Mouse (Mus musculus) midbrain, embryonic 14.5 days (tissue): ENCODE data around the gene Ccdc113. TPM values are rescaled to one million over a fixed set of nuclear protein-coding genes. Genes with fewer than 3 reads are reported as not detected.

Experiments used
- ATAC-seq: fragments of 200-750 bp; cut with Nextera tagmentation; 2 replicates; pipeline ENCODE4 v1.8.0; 2017; ENCODE audit warnings: moderate number of reproducible peaks, moderate library complexity; ENCODE audit not compliant: low FRiP score, low TSS enrichment
- DNase-seq: peaks from one replicate; pipeline ENCODE4 v3.0.0-alpha.2; 2015
- H3K27ac ChIP-seq: fragments of 300-500 bp; sonication (generic); replicated peaks from 2 replicates; pipeline ENCODE4 v1.5.1; 2014; ENCODE audit warnings: mild to moderate bottlenecking, low read depth, low read length, moderate library complexity
- H3K27me3 ChIP-seq: fragments of 300-500 bp; sonication (generic); 2 replicates; pipeline ENCODE4 v1.6.1; 2014; ENCODE audit warnings: low read length, control low read depth, mixed read lengths; ENCODE audit not compliant: control insufficient read depth, insufficient read depth
- H3K36me3 ChIP-seq: fragments of 300-500 bp; sonication (generic); 2 replicates; pipeline ENCODE4 v1.6.1; 2014; ENCODE audit warnings: low read length, control low read depth; ENCODE audit not compliant: control insufficient read depth, insufficient read depth
- H3K4me1 ChIP-seq: fragments of 300-500 bp; sonication (generic); 2 replicates; pipeline ENCODE4 v1.6.1; 2014; ENCODE audit warnings: mild to moderate bottlenecking, antibody characterized with exemption, low read length, control low read depth; ENCODE audit not compliant: control insufficient read depth, insufficient read depth
- H3K4me2 ChIP-seq: fragments of 300-500 bp; sonication (generic); 2 replicates; pipeline ENCODE4 v1.6.1; 2014; ENCODE audit warnings: mild to moderate bottlenecking, low read length, moderate library complexity
- H3K4me3 ChIP-seq: fragments of 300-500 bp; sonication (generic); replicated peaks from 2 replicates; pipeline ENCODE4 v1.5.1; 2014; ENCODE audit warnings: low read depth, low read length
- H3K9ac ChIP-seq: fragments of 300-500 bp; sonication (generic); replicated peaks from 2 replicates; pipeline ENCODE4 v1.6.1; 2014; ENCODE audit warnings: mild to moderate bottlenecking, low read length, moderate library complexity
- H3K9me3 ChIP-seq: fragments of 300-500 bp; sonication (generic); 2 replicates; pipeline ENCODE4 v1.6.1; 2016; ENCODE audit warnings: low read length, control low read depth, mixed read lengths; ENCODE audit not compliant: control insufficient read depth
- WGBS: fragments of 180-500 bp; shearing (Covaris S2); extraction: QIAGEN DNeasy Blood & Tissue Kit; methylation state at CpG from one replicate; pipeline ENCODE4 v1.1.7; 2014; 5-methylcytosine and 5-hydroxymethylcytosine counted together
- polyA plus RNA-seq: library from polyadenylated mRNA; unstranded; fragments of >200 nt; fragmentation: Nextera tagmentation; extraction: Ambion mirVana; gene quantifications from 2 replicates; pipeline ENCODE4 v1.2.1, GENCODE M21; 2014

Ccdc113 gene
- polyA plus RNA-seq, 1 experiment from 2014 or later: 0.66 TPM

DNA sequence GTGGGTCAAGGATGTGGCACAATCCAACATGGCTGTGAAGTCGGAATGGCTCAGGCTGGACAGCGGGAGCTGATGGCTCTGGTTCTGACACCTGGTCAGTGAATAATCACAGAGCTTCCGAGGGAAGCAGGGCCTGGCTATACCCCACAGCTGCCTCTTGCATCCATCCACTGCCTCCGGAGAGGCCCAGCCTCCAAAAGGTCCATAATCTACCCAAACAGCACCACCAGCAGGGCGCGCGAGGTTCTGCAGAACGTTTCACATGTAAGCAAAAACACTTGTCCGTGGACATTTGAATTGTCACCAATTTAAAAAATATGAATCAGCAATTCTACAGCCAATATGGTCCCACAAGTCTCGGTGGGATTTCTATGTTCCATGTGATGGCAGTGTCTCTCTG lies 55.4 kb downstream of the Ccdc113 start:
- Histone ChIP-seq H3K27ac (no peak overlapping the region), H3K9me3 (0 out of 2 replicates have a peak, but pooled peaks cover 4% of the 10 kb centered on the region), H3K36me3 (no peaks in the 10 kb centered on the region), H3K27me3 (no peaks in the 10 kb centered on the region), H3K4me3 (no peak overlapping the region), H3K9ac (no peak overlapping the region), H3K4me2 (no peak overlapping the region), H3K4me1 (no peaks in the 10 kb centered on the region)
- DNase-seq: no peak
- no peak for ATAC-seq
- 64% methylated on average over 10 of the region's 10 CpGs for WGBS

DNA sequence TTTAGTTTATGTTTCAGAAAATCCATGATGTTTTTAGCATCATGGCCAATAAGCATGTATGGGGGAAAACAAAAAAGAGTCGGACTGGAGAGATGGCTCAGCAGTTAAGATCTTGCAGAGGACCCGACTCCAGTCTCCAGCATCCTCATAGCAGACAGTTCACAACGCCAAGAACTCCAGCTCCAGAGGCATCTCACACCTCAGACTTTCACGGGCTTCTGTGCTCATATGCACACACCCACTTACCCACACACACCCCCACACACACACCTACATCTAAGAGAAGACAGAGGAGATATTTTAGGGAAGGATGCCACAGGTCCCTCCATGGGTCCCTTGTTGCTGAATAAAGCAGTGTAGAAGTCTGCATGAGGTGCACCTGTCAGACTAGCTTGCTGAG lies 56.7 kb downstream of the Ccdc113 start:
- H3K27me3 ChIP-seq: no peaks in the 10 kb centered on the region
- WGBS: 79% methylated on average over 4 of the region's 4 CpGs
- H3K36me3 ChIP-seq: no peaks in the 10 kb centered on the region
- DNase-seq: no peak
- no peaks in the 10 kb centered on the region for H3K4me1 ChIP-seq
- no peak overlapping the region for H3K27ac ChIP-seq
- 0 out of 2 replicates have a peak, but pooled peaks cover 4% of the 10 kb centered on the region for H3K9me3 ChIP-seq
- H3K4me3 ChIP-seq: no peak overlapping the region
- no peak overlapping the region for H3K4me2 ChIP-seq
- ATAC-seq: no peak
- no peak overlapping the region for H3K9ac ChIP-seq

DNA sequence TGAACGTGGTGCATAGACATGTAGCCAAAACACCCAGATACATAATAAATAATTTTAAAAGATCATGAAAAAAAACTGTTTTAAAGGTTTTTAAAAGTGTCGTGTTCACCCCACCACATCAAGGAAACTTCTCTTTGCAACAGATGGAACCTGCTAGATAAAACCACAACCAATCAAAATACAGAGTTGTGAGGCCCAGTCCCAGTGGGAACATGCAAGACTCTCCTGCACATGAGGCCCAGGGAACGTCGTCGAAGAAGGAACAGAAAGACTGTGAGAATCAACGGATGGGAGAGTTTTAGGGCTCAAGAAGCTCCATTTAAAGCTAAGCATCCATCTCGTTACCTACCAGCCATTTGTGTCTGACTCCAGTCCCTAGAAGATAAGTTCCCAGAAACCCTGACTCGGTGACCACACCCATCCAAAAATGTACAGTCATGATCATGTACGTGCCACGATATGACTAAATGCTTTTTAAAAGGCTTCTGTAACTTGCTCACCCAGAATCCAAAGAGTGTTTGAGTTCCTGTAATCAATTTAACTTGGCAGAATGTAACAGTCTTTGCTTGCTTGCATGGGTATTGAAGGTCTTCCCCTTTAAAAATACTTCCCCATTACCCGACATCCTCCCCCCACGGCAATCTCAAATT lies 58.4 kb downstream of the Ccdc113 start:
- ATAC-seq (no peak), DNase-seq (no peak)
- Histone ChIP-seq H3K4me1 (no peaks in the 10 kb centered on the region), H3K27ac (no peak overlapping the region), H3K27me3 (no peaks in the 10 kb centered on the region), H3K9me3 (no peaks in the 10 kb centered on the region), H3K4me2 (no peak overlapping the region), H3K9ac (no peak overlapping the region), H3K36me3 (no peaks in the 10 kb centered on the region), H3K4me3 (no peak overlapping the region)
- 88% methylated on average over 12 of the region's 12 CpGs for WGBS

DNA sequence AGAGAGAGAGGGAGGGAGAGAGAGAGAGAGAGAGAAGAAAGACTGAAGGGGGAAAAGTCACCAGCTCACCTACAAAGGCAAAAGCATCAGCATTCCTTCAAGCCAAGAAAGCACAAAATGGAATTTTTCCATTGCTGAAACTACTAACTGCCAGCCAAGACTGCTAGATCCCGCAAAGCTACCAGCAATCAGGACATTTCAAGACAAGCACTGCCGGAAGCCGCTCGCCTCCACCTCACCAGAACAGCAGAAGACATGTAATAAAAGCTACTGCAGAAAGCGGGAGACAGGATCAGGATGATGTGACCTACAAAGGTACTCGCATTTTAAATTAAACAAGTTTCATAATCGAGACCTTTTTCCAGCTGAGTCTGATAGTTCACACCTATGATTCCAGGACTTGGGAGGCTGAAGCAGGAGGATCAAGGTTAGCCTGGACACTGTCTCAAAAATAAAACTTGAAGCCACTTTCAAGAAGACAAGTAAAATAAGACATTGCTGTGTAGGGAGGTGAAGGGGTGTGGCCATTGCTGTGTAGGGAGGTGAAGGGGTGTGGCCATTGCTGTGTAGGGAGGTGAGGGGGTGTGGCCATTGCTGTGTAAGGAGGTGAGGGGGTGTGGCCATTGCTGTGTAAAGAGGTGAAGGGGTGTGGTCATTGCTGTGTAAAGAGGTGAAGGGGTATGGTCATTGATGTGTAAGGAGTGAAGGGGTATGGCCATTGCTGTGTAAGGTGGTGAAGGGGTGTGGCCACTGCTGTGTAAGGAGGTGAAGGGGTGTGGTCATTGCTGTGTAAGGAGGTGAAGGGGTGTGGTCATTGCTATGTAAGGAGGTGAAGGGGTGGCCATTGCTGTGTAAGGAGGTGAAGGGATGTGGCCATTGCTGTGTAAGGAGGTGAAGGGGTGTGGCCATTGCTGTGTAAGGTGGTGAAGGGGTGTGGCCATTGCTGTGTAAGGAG lies 59.8 kb downstream of the Ccdc113 start:
- 92% methylated on average over 7 of the region's 7 CpGs for WGBS
- no peak overlapping the region for H3K27ac ChIP-seq
- H3K36me3 ChIP-seq: no peaks in the 10 kb centered on the region
- no peak overlapping the region for H3K4me3 ChIP-seq
- H3K27me3 ChIP-seq: no peaks in the 10 kb centered on the region
- H3K4me1 ChIP-seq: no peaks in the 10 kb centered on the region
- ATAC-seq: no peak
- DNase-seq: no peak
- no peak overlapping the region for H3K4me2 ChIP-seq
- no peaks in the 10 kb centered on the region for H3K9me3 ChIP-seq
- H3K9ac ChIP-seq: no peak overlapping the region

DNA sequence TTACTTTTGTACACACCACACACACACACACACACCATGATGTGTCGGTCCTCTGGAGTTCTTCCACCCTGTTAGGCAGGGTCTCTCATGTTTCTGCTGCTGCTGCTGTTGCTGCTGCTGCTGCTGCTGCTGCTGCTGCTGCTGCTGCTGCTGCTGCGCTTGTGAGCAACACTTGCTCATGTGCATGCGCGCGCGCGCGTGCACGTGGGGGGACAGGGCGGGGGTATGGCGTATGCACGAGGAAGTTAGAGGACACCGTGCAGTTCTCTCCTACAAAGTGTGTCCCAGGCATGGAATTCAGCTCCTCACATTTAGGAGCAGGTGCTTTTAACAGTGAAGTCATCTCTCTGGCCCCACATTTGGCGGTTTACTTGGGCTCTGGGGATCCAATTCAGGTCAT lies 61.2 kb downstream of the Ccdc113 start:
- Histone ChIP-seq H3K9ac (no peak overlapping the region), H3K27me3 (no peaks in the 10 kb centered on the region), H3K4me3 (no peak overlapping the region), H3K36me3 (no peaks in the 10 kb centered on the region), H3K27ac (no peak overlapping the region), H3K4me1 (no peaks in the 10 kb centered on the region), H3K9me3 (no peaks in the 10 kb centered on the region), H3K4me2 (no peak overlapping the region)
- WGBS: 86% methylated on average over 14 of the region's 14 CpGs
- ATAC-seq (no peak), DNase-seq (no peak)

DNA sequence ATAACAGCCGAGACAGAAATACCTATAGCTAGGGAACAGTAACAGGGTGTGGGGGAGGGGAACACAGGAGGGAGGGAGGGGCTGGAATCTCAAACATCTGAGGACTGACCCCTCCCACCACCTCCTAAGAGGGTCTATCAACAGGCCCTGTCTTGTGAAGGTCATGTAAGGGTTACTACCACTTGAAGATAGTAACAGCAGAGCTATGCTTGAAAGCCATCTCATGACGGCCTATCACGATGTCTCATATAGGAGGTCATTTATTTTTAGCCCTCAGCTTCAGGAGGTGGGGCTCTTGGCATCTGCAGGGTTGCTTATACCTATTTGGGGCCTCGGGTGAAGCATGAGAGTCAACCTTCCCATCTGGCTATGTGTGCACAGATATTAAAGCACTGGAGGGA lies 63.0 kb downstream of the Ccdc113 start:
- no peak for ATAC-seq
- no peaks in the 10 kb centered on the region for H3K27me3 ChIP-seq
- no peaks in the 10 kb centered on the region for H3K4me1 ChIP-seq
- no peaks in the 10 kb centered on the region for H3K36me3 ChIP-seq
- no peaks in the 10 kb centered on the region for H3K9me3 ChIP-seq
- H3K4me2 ChIP-seq: no peak overlapping the region
- WGBS: 79% methylated on average over 4 of the region's 4 CpGs
- H3K4me3 ChIP-seq: no peak overlapping the region
- no peak overlapping the region for H3K27ac ChIP-seq
- no peak for DNase-seq
- no peak overlapping the region for H3K9ac ChIP-seq

DNA sequence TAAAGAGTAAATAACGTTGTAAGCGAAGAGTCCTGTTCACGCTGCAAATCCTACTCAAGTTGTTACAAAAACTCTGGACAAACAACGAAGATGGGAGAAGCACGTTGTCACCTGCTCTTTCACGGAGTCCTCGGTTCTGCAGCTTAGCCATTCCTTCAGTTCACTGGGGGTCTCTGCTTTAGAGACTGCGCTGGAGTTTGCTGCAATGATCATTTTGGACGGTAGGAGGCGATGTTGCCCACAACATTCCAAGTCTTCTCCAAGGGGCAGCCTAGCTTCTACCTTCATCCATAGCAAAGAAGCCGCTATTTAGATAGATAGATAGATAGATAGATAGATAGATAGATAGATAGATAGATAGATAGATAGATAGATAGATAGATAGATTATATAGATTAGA lies 66.0 kb downstream of the Ccdc113 start:
- Histone ChIP-seq H3K36me3 (no peaks in the 10 kb centered on the region), H3K27me3 (no peaks in the 10 kb centered on the region), H3K4me3 (no peak overlapping the region), H3K27ac (no peak overlapping the region), H3K9me3 (no peaks in the 10 kb centered on the region), H3K4me2 (no peak overlapping the region), H3K9ac (no peak overlapping the region), H3K4me1 (no peaks in the 10 kb centered on the region)
- WGBS: 10% methylated on average over 11 of the region's 11 CpGs
- DNase-seq: peak; percentile 87
- no peak for ATAC-seq

DNA sequence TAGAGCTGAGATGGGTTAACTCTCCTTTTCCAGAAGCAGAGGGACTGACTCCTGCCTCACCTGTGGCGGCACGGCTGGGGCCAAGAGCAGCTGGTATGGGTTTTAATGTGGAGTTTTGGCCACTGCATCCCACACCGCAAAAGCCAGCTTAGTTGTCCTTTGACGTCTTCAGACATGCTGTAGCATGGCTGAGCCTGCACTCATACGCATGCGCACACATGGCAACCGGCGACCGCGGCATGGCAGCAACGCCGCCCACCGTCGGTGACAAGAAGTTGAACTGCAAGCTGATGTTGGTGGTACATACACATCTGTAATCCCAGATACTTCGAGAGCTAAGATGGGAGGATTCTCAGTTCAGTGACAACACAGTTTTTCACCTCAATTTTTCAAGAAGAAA lies 67.4 kb downstream of the Ccdc113 start:
- ATAC-seq (no peak), DNase-seq (no peak)
- Histone ChIP-seq H3K4me3 (no peak overlapping the region), H3K9ac (no peak overlapping the region), H3K36me3 (no peaks in the 10 kb centered on the region), H3K4me2 (no peak overlapping the region), H3K27me3 (no peaks in the 10 kb centered on the region), H3K4me1 (no peaks in the 10 kb centered on the region), H3K27ac (no peak overlapping the region), H3K9me3 (no peaks in the 10 kb centered on the region)
- WGBS: 74% methylated on average over 15 of the region's 15 CpGs

DNA sequence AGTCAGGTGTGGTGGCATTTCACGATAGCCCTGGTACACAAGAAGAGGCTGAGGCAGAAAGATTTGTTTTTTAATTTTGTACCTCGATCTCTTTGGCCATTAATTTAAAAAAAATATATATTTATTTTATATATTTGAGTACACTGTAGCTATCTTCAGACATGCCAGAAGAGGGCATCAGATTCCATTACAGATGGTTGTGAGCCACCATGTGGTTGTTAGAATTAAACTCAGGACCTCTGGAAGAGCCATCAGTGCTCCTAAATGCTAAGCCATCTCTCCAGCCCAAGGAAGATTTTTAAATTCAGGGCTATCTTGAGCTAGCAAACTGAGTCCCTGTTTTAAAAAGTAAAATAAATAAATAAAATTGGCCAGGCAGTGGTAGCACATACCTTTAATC lies 68.3 kb downstream of the Ccdc113 start:
- H3K27me3 ChIP-seq: no peaks in the 10 kb centered on the region
- no peak overlapping the region for H3K9ac ChIP-seq
- H3K27ac ChIP-seq: no peak overlapping the region
- no peaks in the 10 kb centered on the region for H3K36me3 ChIP-seq
- no peak for DNase-seq
- H3K4me1 ChIP-seq: no peaks in the 10 kb centered on the region
- no peaks in the 10 kb centered on the region for H3K9me3 ChIP-seq
- no peak for ATAC-seq
- WGBS: 70% methylated on average over 2 of the region's 2 CpGs
- no peak overlapping the region for H3K4me3 ChIP-seq
- no peak overlapping the region for H3K4me2 ChIP-seq
